Mouse (Mus musculus) T-helper 1 cell (primary cell): Measurements from ENCODE around the gene Myo1g.

Experiments used
- in situ Hi-C: fragments of 300-600 bp; cut with MboI, MseI; formaldehyde crosslinking; loops from one replicate; pipeline ENCODE4 v1.15.1; 2025; ENCODE audit warnings: high pct_unique_total_duplicates

Myo1g gene

DNA sequence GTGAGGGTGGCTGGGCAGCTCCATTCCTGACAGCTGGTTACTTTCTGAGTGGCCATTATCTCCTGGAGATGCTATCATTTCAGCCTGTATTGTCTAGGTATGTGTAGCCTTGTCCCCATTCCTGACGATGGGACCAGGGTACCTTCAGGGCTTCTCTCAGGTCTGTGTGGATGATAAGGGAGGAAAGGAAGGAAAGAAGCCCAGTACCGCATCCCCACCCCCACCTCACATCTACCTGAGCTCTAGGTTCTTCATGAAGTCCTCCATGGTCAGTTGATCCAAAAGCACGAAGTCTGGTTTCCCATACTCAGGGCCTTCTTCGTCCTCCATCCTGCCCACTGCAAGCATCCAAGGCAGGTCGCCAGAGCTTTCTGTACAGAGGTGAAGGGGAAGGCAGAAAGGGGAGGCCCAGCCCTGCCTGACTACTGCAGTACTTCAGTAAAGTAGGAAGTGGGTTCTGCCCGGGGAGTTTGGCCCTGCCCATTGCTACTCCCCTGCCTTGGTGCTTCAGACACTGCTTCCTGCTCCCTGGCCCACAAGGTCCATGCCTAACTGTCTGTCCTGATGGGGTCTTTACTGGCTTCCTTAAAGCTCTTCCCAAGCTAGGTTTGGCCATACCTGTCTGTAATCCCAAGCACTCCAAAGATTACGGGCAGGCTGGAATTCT lies at the start of gene Myo1g:
Gene Myo1g, minus strand, starts transcription at position 459 of the 667 bp plus-strand sequence.
- in situ Hi-C loops = no loop called here

DNA sequence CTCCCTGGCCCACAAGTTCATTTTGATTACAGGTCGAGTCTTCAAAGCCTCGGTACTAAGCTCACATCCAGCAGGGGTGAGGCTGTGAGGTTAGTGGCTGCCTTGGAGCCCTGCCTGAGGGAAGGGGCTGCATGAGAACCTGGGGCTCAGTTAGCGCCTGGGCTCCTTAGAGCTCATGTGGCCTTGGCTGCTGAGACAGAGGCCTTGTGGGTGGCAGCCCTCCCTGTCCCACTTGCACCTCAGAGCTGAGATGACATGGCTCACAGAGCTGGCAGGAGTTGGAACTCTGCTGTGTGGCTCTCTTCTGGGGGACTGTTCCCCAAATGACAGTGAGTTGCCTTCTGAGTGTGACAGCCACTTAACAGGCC lies 48.6 kb upstream of the Myo1g start:
- in situ Hi-C loops = no loop called here

DNA sequence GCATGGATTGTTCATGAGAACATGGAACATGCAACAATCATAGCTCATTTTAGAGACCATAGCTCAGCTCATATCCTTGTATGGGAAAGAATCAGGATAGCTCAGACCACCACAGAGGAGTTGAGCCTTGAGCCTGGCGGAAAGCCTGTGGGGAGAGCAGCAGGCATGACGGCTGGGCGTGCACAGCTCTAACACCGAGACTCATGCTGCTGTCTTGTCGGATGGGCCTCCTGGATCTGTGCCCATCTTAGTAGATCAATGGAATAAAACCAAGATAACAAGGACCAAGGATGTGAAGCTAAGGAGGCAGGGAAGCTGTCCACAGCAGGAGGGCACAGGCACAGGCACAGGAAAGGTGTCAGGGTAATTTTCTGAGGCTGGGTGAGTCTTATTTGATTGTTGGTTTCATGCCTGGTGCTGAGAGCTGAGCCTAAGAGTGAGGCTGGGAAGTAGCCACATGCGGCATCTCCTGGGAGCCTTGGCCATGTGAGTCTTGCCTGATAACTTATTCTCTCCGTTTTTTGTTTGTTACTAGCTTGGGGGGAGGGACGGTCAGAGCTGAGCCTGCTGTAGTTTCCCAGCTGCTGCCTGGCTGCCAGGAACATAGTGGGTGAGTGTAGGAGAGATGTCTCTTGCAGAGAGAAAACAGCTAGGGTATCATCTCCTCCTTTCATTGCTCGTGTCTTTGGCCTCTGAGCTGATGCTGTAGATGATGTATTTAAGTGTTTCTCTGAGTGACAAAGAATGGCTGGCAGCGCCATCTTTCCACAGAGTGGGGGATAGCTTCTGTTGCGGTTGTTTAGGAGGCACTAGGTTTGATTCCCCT lies 48.0 kb upstream of the Myo1g start:
- in situ Hi-C loops = no loop called here

DNA sequence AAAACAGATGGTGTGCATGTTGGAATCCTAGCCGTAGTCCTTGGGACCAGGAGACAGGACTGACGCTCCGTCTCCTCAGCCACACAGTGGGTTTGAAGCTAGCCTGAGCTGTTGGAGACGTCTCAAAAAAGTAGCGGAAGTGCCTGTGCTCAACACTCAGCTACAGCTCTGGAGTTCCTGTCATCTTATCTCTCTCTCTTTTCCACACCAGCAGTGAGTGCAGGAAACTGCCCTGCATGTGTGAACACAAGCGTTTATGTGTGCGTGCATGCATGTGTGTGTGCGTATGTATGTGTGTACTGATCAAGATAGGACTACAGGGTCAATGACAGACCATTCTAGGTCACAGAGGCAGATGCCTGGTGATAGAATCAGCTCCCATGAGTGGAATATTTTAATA lies 47.2 kb upstream of the Myo1g start:
- in situ Hi-C loops = no loop called here

DNA sequence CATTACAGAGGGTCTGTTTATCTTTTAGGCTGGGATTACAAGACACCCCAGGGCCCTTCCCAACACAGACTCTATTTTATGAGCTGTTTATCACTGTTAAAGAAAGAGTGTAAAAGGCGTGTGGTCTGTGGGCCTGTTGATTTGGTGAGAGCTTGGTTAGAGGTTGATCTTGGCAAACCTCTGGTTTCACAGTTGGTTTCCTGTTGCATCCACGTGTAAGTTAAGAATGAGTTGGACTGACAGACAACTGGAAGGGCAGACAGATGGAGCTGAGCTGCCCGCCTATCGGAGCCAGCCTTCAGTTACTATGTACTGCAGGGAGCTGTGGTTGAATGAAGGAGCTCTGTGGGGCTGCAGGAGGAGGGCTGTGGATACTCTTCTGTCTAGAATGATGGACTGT lies 45.7 kb upstream of the Myo1g start:
- in situ Hi-C loops = no loop called here

DNA sequence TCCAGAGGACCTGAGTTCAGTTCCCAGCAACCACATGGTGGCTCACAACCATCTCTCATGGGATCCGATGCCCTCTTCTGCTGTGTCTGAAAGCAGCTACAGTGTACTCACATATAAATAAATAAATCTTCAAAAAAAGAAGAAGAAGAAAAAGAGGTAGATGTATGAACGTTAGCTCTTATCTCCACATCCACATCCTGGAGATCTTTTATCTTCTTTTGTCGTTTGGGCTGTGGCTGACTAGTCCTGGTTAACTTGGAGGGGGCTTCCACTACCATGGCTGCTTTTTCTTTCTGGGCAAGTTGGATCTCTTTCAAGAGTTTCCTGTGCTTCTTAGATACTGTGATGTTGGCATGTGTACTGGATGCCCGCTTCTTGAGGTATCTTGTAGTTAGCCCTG lies 42.4 kb upstream of the Myo1g start:
- in situ Hi-C loops = no loop called here

DNA sequence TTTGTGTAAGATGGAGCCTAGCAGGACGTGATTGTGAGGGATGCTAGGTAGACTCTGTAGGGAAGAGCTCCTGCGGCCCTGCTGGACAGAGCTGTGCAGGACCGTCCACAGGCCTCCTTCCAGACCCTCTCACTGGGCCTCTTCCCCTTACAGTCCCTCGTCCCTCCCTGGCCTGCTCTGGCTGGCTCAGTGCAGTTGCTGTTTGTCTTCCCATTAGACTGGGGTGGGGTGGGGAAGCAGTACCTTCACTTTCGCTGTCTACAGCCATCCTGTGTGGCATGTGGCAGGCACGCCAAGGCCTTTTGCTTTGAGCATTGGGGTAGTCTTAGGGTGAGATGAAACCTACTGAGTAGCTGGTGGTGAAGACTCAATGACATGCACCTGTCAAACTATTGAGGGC lies 41.6 kb upstream of the Myo1g start:
- in situ Hi-C loops = no loop called here

DNA sequence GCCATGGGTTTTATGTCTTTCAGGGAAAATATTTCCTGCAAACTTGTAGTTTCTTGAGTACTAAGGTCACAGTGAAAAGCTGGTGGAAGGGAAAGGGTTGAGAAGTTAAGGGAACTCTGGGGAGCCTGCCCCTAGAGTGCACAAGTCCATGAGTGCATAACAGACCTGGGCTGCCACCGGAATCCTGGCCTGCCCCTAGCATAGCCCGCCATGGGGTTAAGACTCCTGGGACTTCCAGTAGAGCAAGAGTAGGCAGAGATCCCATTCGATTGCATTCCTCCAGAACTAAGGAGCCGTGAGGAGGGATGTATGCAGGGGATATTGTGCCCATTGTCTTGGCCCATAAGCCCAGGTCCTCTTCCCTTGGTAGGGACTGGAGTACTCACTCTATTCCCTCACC lies 40.7 kb upstream of the Myo1g start:
- in situ Hi-C loops = no loop called here

DNA sequence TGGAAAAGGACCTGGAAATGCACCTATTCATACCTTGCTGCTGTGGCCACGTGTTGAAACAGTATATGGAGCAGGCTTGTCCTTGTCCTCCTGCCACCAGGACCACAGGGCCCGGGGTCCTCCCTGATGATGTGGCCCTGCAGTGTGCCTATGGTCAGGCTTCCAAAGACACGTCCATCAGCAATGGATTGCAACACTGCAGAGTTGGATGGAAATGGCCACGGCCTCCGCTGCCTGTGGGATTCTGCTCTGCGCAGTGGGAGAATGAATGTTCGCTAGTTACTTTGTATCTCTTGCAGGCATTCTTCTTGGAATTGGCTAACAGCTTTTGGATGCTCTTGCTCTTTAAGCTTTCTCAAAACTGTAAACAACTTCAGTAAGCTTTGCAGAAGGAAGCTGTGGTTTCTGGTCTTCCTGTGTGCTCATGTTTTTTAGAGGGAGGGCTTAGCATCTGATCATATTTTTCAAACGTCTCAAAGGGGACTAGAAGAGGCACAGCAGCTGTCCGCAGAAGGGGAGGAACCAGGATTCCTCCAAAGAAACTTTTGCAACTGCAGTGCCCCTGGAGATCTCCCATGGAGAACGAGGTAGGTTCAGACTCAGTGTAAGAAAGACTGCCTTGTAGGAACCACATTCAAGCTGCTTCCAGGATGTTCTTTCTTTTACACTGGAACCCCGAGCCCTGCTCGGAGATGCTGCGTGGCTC lies 40.0 kb upstream of the Myo1g start:
- in situ Hi-C loops = no loop called here

DNA sequence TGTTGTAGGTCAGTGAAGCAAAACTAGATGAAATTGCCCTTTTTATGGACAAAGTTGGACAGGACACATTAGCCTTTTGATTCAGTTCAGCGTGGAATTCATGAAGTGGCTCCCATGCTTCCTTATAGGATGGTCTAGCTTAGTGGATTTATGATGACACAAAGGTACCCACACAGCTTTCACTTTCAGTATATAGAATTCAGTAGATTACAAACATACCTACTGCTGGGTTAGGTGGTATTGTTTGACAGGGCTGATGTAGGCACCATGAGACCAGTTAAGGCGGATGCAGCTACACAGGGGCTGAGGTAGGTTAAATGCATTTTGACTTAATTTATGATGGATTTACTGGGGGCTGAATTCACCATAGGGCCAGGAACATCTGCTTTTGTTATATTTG lies 39.2 kb upstream of the Myo1g start:
- in situ Hi-C loops = no loop called here

DNA sequence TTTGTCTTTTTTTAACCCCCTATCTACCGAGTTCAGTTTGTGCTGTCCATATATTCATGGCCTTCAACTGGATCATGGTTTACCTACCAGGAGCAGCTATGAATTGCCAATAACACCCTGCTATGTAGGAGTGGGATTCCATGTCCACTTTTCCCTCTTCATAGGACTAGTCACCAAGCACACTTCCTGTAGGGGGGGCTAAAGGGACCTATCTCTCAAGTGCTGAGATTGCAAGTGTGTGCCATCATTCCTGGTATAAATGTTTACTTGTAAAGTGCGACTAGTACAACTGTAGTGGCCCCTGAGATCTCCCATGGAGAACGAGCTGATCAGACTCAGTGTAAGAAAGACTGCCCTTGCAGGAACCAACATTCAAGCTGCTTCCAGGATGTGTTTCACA lies 37.5 kb upstream of the Myo1g start:
- in situ Hi-C loops = no loop called here

DNA sequence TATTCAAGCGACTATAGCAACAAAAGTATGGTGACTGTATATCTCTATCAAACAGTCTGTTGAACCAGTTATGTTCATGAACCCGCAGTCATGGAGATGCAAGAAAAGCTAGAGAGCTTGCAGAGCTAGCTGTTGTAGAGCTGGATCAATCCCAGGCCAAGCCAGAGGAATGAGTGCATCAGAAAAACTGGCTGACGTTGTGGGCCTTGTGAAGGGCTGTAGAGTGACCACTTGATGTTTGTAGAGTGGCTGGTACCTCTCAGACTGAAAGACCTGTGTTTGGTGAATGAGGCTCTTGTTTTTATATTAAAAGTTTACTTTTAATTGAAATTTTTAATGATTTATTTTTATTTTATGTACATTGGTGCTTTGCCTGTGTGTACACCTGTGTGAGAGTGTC lies 29.4 kb upstream of the Myo1g start:
- in situ Hi-C loops = no loop called here

DNA sequence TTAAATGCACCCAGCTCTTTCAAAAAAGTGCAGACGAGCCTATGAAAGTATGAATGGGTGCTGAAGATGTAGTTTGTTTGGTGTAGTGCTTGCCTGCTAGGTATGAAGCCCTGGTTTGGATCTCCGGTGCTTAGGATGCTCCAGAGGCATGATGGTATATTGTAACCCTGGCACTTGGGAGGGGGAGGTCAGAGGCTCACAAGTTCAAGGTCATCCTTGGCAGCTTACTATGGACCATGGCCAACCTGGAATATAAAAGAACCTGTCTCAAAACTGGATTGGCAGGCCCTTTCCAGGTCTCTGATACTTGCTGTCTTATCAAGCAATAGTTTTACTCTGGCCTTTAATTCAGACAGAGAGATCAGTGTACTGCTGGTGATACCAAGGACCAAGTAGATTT lies 29.0 kb upstream of the Myo1g start:
- in situ Hi-C loops = no loop called here

DNA sequence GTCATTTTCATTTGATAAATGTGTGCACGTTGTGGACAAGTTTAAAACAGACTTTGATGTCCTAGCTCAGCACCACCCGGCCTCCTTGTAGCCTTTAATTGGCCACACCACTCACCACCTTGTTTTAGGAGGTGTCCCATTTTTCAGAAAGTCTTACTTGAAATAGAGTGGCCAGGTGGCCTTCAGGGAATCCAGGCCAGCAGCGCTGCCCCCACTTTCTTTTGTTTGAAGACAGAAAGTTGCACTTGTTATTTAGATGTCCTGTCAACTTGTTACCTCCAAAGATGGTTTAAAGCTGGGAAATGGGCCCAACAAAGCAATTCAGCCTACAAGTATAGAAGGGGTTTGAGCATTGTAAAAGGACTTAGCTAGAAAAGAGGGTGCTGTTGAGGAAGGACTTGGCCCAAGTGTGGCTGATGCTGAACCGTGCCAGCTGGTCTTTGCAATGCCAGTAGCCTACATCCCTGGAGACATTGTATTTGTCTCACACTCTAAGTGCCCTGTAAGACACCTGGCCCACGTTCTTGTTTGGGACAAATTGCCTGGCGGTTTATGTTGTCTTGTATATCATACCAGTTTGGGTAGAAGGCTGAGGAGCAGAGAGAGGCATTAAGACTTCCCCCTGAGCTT lies 27.0 kb upstream of the Myo1g start:
- in situ Hi-C loops = no loop called here

DNA sequence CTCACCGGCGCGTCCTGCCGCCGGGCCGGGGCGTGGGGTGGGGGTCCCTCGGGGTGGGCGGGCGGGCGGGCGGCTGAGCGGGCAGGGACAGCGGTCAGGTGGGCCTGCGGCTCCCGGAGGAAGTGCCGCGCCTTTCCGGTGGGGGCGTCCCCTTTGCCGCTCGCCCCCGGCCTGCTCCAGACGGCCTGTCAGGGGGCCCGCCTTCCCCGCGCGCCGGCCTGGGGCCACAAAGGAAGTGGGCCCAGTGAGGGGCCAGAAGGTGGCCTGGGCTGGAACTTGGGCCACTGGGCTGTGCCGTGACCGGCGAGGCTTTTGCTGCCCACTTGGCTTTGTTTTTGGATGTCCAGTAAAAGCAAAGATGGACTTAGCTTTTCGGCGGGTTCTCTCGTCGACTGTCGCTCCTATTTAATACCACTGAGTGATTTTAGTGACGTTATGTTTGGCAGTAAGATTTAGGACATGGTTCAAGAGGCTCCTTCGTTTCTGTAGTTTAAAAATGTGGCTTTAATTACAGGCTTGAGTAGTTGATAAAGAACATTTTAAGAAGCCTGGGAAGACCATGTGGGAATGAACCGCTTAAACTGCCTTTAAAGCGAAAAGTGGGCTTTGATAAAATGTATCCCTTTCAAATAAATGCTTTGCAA lies 26.4 kb upstream of the Myo1g start:
- in situ Hi-C loops = no loop called here

DNA sequence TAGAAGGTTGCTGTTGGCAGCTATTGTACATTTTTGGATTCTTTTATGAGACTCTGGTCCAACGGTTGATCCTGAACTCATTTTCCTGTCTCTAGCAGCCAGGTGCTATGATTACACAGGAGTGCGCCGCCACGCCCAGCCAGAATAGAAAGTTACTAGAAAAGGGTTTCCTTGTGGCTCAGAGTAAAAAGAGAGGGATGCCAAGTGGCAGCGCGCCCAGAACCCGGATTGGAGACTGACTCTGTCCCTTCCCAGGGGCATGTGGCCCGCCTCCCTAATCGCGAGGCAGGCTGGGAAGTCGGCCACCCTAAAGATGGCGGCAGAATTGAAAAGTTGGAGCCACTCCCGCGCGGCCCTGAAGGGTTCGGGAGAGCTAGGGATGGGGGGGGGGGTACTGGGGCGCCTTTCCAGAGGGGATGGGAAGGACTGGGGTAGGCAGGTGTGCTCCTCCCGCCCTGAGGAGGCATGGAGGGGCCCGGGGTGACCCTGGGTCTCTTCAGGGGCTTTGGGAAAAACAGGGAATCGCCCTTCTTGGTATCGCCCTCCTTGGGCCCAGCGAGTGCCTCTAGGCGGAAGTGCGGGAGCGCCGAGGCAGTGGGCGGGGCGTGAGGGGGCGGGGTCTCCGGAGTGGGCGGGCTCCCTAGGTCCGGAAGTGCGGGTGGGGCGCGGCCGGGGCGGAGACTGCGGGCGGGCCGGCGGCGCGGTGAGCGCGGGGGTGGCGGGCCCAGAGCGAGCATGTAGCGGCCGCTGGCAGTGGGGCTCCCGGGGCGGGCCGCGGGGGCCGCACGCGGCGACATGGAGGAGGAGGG lies 25.6 kb upstream of the Myo1g start, which contains the start of gene Ccm2:
Gene Ccm2, plus strand, starts transcription at position 683 of the 809 bp plus-strand sequence.
- in situ Hi-C loops = no loop called here

DNA sequence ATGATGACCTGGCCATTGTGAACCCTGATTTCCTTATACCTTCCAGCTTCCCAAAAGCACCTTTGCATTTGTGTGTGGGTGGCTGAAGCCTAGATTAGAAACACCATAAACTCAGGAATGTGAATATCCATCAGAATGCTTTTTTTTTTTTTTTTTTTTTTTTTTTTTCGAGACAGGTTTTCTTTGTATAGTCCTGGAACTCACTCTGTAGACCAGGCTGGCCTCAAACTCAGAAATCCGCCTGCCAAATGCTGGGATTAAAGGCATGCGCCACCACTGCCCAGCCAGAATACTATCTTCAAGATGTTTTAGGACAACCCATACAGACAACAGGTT lies 25.1 kb upstream of the Myo1g start:
- in situ Hi-C loops = no loop called here

DNA sequence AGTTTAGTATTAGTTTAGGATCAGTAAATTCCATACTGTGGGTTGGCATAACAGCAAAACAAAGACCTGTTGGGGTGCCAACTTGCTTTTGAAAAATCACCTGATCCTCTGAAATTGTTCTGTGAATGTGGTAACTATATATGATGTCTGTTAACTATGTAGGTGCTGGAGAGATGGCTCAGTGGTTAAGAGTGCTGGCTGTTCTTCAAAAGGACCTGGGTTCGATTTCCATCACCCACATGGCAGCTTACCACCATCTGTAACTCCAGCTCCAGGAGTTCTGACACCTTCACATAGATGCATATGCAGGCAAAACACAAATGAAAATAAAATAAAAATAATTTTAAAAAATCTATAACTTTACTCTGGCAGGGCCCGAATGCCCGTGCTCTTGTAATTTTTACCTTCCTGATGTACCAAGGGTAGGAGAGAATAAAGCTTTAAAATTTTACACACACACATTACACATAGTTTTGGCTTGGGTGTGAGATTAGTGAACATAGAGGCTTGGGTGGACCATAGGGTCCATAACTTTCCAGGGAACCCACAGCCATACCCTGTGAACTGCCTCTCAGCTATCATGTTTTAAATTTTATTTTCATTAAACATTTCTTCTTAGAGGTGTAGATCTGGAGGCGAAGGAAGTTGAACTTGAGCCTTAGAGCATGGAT lies 24.6 kb upstream of the Myo1g start:
- in situ Hi-C loops = no loop called here

DNA sequence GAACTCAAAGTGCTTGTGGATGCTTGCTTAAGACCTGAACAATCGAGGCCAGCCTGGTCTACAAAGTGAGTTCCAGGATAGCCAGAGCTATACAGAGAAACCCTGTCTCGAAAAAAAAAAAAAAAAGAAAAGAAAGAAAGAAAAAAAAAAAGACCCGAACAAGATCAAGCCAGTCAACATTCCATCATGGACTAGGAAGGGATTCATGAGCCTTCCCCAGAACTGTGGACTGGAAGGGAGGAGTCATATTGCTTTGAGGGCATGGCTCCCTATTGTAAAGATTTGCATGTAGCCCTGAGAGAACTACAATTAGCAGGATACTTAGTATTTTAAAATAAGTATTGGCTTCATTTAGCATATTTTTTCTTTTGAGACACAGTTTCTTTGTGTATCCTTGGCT lies 23.9 kb upstream of the Myo1g start:
- in situ Hi-C loops = no loop called here

DNA sequence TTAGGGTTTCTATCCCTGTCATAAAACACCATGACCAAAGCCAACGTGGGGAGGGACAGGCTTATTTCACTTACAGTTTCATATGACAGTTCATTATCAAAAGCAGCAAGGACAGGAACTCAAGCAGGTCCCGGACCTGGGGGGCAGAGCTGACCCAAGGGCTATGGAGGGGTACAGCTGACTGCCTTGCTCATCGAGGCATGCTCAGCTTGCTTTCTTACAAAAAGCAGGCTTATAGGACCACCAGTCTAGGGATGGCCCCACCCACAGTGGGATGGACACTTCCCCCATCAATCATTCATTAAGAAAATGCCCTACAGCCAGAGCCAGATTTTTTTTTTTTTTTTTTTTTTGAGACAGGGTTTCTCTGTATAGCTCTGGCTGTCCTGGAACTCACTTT lies 10.0 kb upstream of the Myo1g start:
- in situ Hi-C loops = no loop called here

DNA sequence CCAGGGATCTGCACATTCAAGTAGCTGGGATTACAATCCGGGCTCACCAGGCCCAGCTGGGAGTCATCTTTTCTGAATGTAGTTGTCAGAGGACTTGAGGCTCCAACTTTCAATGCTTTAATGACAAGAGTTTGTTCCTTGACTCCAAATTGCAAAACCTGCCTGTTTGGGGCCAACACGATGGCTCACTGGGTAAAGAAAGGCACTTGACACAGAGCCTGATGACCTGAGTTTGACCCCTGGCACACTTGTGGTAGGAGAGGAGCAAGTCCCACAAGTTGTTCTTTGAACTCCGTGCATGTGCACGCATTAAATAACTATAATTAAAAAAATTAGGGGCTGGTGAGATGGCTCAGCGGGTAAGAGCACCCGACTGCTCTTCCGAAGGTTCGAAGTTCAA lies 9.2 kb upstream of the Myo1g start:
- in situ Hi-C loops = no loop called here
